Mouse (Mus musculus): ENCODE data around the gene Armc9. TPM values are rescaled to one million over a fixed set of nuclear protein-coding genes. Genes with fewer than 3 reads are reported as not detected.

The Armc9 gene
- 32.5 and 33.2 TPM in 2 replicates for polyA plus RNA-seq (2016; fragmentation: Nextera tagmentation; extraction: Ambion mirVana)

- H3K4me1 ChIP-seq (replicated peaks), result peaks cover 9% of the 10 kb centered on the region
- peak within 1 kb of the TSS; percentile 76 for H3K4me2 ChIP-seq
- no peaks in the 10 kb centered on the region for H3K27me3 ChIP-seq
- H3K36me3 ChIP-seq, result 0 out of 2 replicates have a peak, but pooled peaks cover 5% of the 10 kb centered on the region
- H3K9ac ChIP-seq (replicated peaks), result peak within 1 kb of the TSS; percentile 75
- no peaks in the 10 kb centered on the region for H3K9me3 ChIP-seq
- ATAC-seq (ENCODE audit: insufficient number of reproducible peaks, insufficient read depth, low FRiP score, low TSS enrichment, low read depth), result peak; percentile 99
- peak within 1 kb of the TSS; percentile 86 for H3K27ac ChIP-seq
- H3K4me3 ChIP-seq (replicated peaks), result peak within 1 kb of the TSS; percentile 77
- WGBS, result 5% methylated on average over 40 of the region's 40 CpGs
Observed at GRCm38 (mm10) chr1:86154133-86154823, at the start of gene Armc9. Gene Armc9, plus strand, starts transcription at chr1:86154780.

GRCm38 (mm10) chr1:86105054-86105453 lies 49.5 kb upstream of the Armc9 start:
- H3K9me3 ChIP-seq, result no peaks in the 10 kb centered on the region
- 96% methylated on average over 1 of the region's 1 CpGs for WGBS

GRCm38 (mm10) chr1:86111779-86112178 lies 42.8 kb upstream of the Armc9 start, which contains the start of gene Htr2b:
Gene Htr2b, minus strand, starts transcription at chr1:86111970.
- H3K4me3 ChIP-seq (replicated peaks), result no peak within 1 kb of the TSS
- ATAC-seq (ENCODE audit: insufficient number of reproducible peaks, insufficient read depth, low FRiP score, low TSS enrichment, low read depth), result no peak
- WGBS, result 60% methylated on average over 6 of the region's 6 CpGs
- H3K4me1 ChIP-seq (replicated peaks), result no peaks in the 10 kb centered on the region
- peaks cover 10% of the 10 kb centered on the region; the same call in 1 of the 2 replicates for H3K36me3 ChIP-seq
- H3K27ac ChIP-seq, result no peak within 1 kb of the TSS
- no peaks in the 10 kb centered on the region for H3K9me3 ChIP-seq
- H3K4me2 ChIP-seq, result no peak within 1 kb of the TSS
- no peaks in the 10 kb centered on the region for H3K27me3 ChIP-seq
- H3K9ac ChIP-seq (replicated peaks), result no peak within 1 kb of the TSS

More at GRCm38 (mm10) chr1:86105054-86105453, 49.5 kb upstream of the Armc9 start:
- Histone ChIP-seq H3K27ac (no peak overlapping the region), H3K36me3 (peaks cover 8% of the 10 kb centered on the region), H3K4me1 (replicated peaks) (no peaks in the 10 kb centered on the region), H3K9ac (replicated peaks) (no peak overlapping the region), H3K4me3 (replicated peaks) (no peak overlapping the region), H3K27me3 (no peaks in the 10 kb centered on the region), H3K4me2 (no peak overlapping the region)
- no peak for ATAC-seq (ENCODE audit: insufficient number of reproducible peaks, insufficient read depth, low FRiP score, low TSS enrichment, low read depth)

GRCm38 (mm10) chr1:86114141-86114540 lies 40.4 kb upstream of the Armc9 start:
- H3K27ac ChIP-seq, result no peak overlapping the region
- H3K27me3 ChIP-seq, result no peaks in the 10 kb centered on the region
- 87% methylated on average over 3 of the region's 3 CpGs for WGBS
- H3K4me1 ChIP-seq (replicated peaks), result no peaks in the 10 kb centered on the region
- no peaks in the 10 kb centered on the region for H3K9me3 ChIP-seq
- H3K4me2 ChIP-seq, result no peak overlapping the region
- no peak overlapping the region for H3K9ac ChIP-seq (replicated peaks)
- H3K36me3 ChIP-seq, result peaks cover 30% of the 10 kb centered on the region
- no peak for ATAC-seq (ENCODE audit: insufficient number of reproducible peaks, insufficient read depth, low FRiP score, low TSS enrichment, low read depth)
- no peak overlapping the region for H3K4me3 ChIP-seq (replicated peaks)

- Histone ChIP-seq H3K4me3 (replicated peaks) (no peak overlapping the region), H3K36me3 (peaks cover 76% of the 10 kb centered on the region), H3K27ac (no peak overlapping the region), H3K4me2 (no peak overlapping the region), H3K27me3 (no peaks in the 10 kb centered on the region), H3K4me1 (replicated peaks) (no peaks in the 10 kb centered on the region), H3K9ac (replicated peaks) (no peak overlapping the region), H3K9me3 (no peaks in the 10 kb centered on the region)
- WGBS, result 84% methylated on average over 4 of the region's 4 CpGs
- ATAC-seq (ENCODE audit: insufficient number of reproducible peaks, insufficient read depth, low FRiP score, low TSS enrichment, low read depth), result no peak
Observed at GRCm38 (mm10) chr1:86119549-86119948, 35.0 kb upstream of the Armc9 start.

- no peaks in the 10 kb centered on the region for H3K9me3 ChIP-seq
- no peaks in the 10 kb centered on the region for H3K4me1 ChIP-seq (replicated peaks)
- H3K27ac ChIP-seq, result no peak overlapping the region
- WGBS, result 97% methylated on average over 2 of the region's 2 CpGs
- no peak overlapping the region for H3K4me3 ChIP-seq (replicated peaks)
- peaks cover 91% of the 10 kb centered on the region for H3K36me3 ChIP-seq
- no peak overlapping the region for H3K4me2 ChIP-seq
- no peak overlapping the region for H3K9ac ChIP-seq (replicated peaks)
- H3K27me3 ChIP-seq, result no peaks in the 10 kb centered on the region
- no peak for ATAC-seq (ENCODE audit: insufficient number of reproducible peaks, insufficient read depth, low FRiP score, low TSS enrichment, low read depth)
Observed at GRCm38 (mm10) chr1:86126036-86126435, 28.5 kb upstream of the Armc9 start.

- WGBS, result 94% methylated on average over 4 of the region's 4 CpGs
Observed at GRCm38 (mm10) chr1:86133337-86133736, 21.2 kb upstream of the Armc9 start, which contains the start of gene Gm21972. Gene Gm21972, plus strand, starts transcription at chr1:86133637.

GRCm38 (mm10) chr1:86135315-86135714 lies 19.3 kb upstream of the Armc9 start:
- Histone ChIP-seq H3K4me3 (replicated peaks) (no peak overlapping the region), H3K9ac (replicated peaks) (no peak overlapping the region), H3K9me3 (no peaks in the 10 kb centered on the region), H3K4me2 (no peak overlapping the region), H3K36me3 (peaks cover 91% of the 10 kb centered on the region), H3K4me1 (replicated peaks) (no peaks in the 10 kb centered on the region), H3K27ac (no peak overlapping the region), H3K27me3 (no peaks in the 10 kb centered on the region)
- WGBS, result 93% methylated on average over 6 of the region's 6 CpGs
- ATAC-seq (ENCODE audit: insufficient number of reproducible peaks, insufficient read depth, low FRiP score, low TSS enrichment, low read depth), result no peak

More at GRCm38 (mm10) chr1:86133337-86133736, 21.2 kb upstream of the Armc9 start, which contains the start of gene Gm21972:
- Histone ChIP-seq H3K27ac (no peak within 1 kb of the TSS), H3K9me3 (no peaks in the 10 kb centered on the region), H3K4me2 (no peak within 1 kb of the TSS), H3K4me3 (replicated peaks) (no peak within 1 kb of the TSS), H3K9ac (replicated peaks) (no peak within 1 kb of the TSS), H3K36me3 (peaks cover 87% of the 10 kb centered on the region), H3K27me3 (no peaks in the 10 kb centered on the region), H3K4me1 (replicated peaks) (no peaks in the 10 kb centered on the region)
- ATAC-seq (ENCODE audit: insufficient number of reproducible peaks, insufficient read depth, low FRiP score, low TSS enrichment, low read depth), result no peak

GRCm38 (mm10) chr1:86141081-86141480 lies 13.5 kb upstream of the Armc9 start:
- Histone ChIP-seq H3K36me3 (peaks cover 58% of the 10 kb centered on the region), H3K27me3 (no peaks in the 10 kb centered on the region), H3K9me3 (no peaks in the 10 kb centered on the region), H3K4me2 (no peak overlapping the region), H3K9ac (replicated peaks) (no peak overlapping the region), H3K4me1 (replicated peaks) (no peaks in the 10 kb centered on the region), H3K4me3 (replicated peaks) (no peak overlapping the region), H3K27ac (no peak overlapping the region)
- 83% methylated on average over 3 of the region's 3 CpGs for WGBS
- ATAC-seq (ENCODE audit: insufficient number of reproducible peaks, insufficient read depth, low FRiP score, low TSS enrichment, low read depth), result no peak

GRCm38 (mm10) chr1:86143165-86143564 lies 11.4 kb upstream of the Armc9 start:
- Histone ChIP-seq H3K27me3 (no peaks in the 10 kb centered on the region), H3K4me2 (no peak overlapping the region), H3K27ac (no peak overlapping the region), H3K9me3 (no peaks in the 10 kb centered on the region), H3K4me3 (replicated peaks) (no peak overlapping the region), H3K9ac (replicated peaks) (no peak overlapping the region), H3K4me1 (replicated peaks) (no peaks in the 10 kb centered on the region), H3K36me3 (peaks cover 39% of the 10 kb centered on the region)
- no peak for ATAC-seq (ENCODE audit: insufficient number of reproducible peaks, insufficient read depth, low FRiP score, low TSS enrichment, low read depth)
- WGBS, result 91% methylated on average over 4 of the region's 4 CpGs

- Histone ChIP-seq H3K9ac (replicated peaks) (no peak overlapping the region), H3K4me3 (replicated peaks) (no peak overlapping the region), H3K27ac (no peak overlapping the region), H3K4me1 (replicated peaks) (no peaks in the 10 kb centered on the region), H3K36me3 (peaks cover 28% of the 10 kb centered on the region), H3K27me3 (no peaks in the 10 kb centered on the region), H3K9me3 (no peaks in the 10 kb centered on the region), H3K4me2 (no peak overlapping the region)
- 78% methylated on average over 21 of the region's 21 CpGs for WGBS
- ATAC-seq (ENCODE audit: insufficient number of reproducible peaks, insufficient read depth, low FRiP score, low TSS enrichment, low read depth), result no peak
Observed at GRCm38 (mm10) chr1:86144001-86144944, 10.3 kb upstream of the Armc9 start.
